Mouse (Mus musculus): ENCODE results near the gene Eif5a.

- TF ChIP-seq CTCF (IDR thresholded peaks at IDR 0.05; ENCODE audit: insufficient read depth, low read depth, low read length) (no peak), POLR2A (IDR thresholded peaks at IDR 0.05; ENCODE audit: insufficient read depth, low read depth, low read length) (no peak; the same call in 1 of the 2 replicates)
These were observed 20.3 kb downstream of the Eif5a start for GRCm38 (mm10) chr11:69901406-69901846.

Measured in olfactory bulb, adult 2 months (tissue).